Mouse (Mus musculus): ENCODE data around the gene Pde8b.
A peak's percentile ranks its signal among the peaks of the same experiment; 100 is the strongest.

Gene Pde8b

GRCm38 (mm10) chr13:95140460-95141079, 109.6 kb downstream of the Pde8b start:
- DNase-seq (ENCODE audit: low spot score in 2 of 2): no peak

DNA sequence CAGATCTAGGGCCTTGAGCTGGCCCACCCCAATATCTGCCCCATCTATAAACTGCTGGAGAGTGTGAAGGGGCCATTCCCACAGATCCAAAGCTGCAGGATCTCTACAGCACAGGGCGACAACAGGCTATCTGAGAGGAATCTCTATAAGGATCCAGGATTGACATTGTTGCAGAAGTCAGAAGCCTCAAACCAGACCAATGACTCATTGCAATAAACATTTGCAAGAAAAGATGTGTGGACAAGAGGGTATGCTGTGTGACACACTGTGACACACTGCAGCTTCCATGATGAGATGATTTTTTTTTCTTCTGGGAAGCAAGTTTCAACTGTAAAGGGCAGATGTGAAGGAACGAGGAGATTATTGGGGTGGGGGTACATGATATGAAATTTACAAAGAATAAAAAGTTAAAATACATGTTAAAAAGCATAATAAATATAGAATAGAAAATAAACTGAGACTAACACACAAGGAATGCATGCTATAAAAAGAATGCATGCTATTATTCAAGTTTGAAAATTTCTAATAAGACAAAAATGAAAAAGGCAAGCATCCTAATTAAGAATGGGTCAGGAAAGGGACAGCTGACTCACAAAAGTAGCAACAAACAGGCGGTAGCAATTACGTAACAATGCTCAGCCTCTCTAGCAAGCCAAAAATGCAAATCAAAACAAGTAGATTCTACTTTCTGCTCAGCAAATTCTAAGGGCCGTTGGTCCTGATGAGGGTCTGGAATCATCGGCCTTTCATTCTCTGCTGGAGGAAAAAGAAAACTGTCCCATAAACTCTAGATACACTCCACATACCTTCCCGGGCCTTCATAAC, 114.6 kb downstream of the Pde8b start:
- DNase-seq (ENCODE audit: low spot score in 2 of 2): no peak

DNA sequence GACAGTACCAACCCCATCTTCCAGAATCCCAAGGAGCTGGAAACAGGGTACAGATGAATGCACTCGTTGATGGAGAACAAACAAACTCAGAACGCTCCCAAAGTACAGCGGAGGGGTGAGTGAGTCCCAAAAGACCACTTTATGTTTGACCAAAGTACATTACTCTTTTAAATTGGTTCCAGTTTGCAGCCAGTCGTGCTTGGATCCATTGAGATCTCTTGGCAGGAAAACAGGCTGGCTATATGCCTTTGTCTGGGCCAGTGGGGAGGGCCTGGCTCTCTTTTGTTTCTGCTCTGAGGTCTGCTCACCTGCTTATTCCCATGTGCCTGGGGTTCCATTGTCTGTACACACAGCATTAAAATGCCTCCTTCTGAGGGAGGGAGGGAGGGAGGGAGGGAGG, 118.3 kb downstream of the Pde8b start:
- DNase-seq (ENCODE audit: low spot score in 2 of 2): no peak

- DNase-seq (ENCODE audit: low spot score in 2 of 2): no peak
Observed at GRCm38 (mm10) chr13:95131041-95131440, 119.1 kb downstream of the Pde8b start.

DNA sequence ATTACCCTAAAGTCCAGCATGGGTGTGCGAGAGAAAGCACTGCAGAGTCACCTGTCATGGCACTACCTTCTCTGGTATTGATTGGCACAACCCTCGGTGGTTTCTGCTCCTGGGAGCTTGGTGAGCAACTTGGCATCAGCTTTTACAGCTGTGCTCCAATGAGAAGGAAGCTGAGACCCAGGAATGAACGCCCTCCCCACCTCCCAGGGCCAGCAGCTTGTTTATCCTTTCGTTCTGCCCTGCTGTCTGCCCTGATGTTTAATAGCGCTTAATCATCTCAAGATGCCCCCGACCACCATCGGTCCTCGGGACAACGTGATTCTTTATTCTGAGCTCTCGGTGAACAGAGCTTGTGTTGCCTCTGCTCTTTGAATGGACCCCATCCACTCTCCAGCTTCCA, 122.8 kb downstream of the Pde8b start:
- DNase-seq (ENCODE audit: low spot score in 2 of 2): no peak

- DNase-seq (ENCODE audit: low spot score in 2 of 2): no peak
Observed at GRCm38 (mm10) chr13:95126801-95127200, 123.3 kb downstream of the Pde8b start.

GRCm38 (mm10) chr13:95125546-95126215, 124.5 kb downstream of the Pde8b start:
- DNase-seq (ENCODE audit: low spot score in 2 of 2): no peak

DNA sequence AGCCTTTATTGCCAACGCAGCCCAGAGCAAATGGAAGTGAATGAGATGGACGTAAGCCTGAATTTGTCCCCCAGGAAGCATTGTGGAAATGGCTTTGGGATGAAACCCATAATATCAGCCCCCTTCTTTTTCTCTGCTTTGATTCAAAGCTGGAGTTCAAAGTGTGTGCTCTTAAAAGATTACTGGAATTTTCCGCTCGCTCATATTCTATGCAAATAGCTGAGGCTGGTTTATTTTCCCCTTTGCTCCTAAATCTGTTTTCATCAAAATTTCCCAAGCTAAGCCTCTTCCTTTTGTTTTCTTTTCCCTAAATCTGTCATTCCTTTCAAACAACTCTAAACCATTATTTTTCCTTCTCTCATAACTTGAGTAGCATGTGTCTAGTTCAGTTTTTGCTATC, 129.6 kb downstream of the Pde8b start:
- no peak for DNase-seq (ENCODE audit: low spot score in 2 of 2)

DNA sequence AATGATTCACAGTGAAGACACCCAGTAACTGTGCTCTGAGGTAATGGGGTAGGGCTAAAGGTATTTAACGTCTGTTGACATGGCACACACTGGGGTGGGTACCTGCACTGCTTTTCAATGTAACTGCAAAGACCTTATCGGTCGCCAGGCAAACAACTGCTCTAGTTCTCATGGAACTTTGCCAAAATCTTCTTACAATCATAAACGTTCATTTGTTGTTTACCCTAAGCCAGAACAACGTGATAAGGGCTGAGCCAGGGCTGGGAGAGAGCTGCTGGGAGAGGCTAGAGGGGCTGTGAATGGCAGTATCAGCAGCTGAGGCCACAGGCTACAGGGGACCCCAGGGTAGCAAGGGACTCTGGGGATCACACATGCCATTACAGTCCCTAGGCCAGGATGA, 136.4 kb downstream of the Pde8b start:
- DNase-seq (ENCODE audit: low spot score in 2 of 2): no peak

- no peak for DNase-seq (ENCODE audit: low spot score in 2 of 2)
Observed at GRCm38 (mm10) chr13:95109555-95109954, 140.6 kb downstream of the Pde8b start.

GRCm38 (mm10) chr13:95108035-95108434, 142.1 kb downstream of the Pde8b start:
- no peak for DNase-seq (ENCODE audit: low spot score in 2 of 2)

DNA sequence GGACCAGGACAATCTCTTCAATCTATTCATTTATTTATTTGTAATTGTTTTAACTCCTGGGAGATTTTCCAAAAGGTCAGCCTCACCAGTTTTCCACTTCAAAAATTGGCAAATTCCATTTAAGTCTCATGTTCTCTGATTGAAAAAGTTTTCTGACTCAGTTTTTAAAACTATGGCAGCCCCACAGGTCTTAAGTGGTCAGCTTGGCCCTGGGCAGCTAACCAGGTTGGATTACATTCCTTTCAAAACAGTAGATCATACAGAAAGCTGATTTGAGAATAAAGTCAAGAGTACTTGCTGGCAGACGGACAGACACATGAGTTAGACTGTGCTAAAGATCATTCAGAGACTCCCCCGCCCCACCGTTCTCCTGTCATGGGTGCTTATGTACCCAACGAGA, 145.3 kb downstream of the Pde8b start:
- DNase-seq (ENCODE audit: low spot score in 2 of 2): no peak

DNA sequence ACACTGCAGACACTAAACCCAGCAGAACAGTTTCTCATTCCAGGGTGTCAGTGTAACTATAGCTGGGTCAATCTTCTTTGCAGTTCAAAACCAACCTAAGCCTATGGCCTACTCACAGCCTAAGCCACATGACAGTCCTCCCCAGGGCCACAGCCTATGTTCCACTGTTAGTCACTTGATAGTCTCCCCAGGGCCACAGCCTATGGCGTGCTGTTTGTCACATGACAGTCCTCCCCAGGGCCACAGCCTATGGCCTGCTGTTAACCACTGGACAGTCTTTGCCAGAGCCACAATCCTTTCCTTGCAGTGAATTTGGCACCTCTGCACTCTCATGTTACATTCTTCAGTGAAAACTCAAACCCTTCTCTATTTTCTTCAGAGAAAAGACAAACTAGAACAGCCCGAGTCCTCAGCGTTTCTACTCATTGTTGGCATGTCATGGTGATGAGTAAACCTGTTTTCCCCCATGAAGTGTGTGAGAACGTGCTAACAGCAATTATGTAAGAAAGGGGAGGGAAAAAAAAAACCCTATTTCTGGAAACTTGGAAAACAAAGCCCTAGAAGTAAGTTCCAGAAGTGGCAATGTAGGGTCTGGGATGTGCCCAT, 147.0 kb downstream of the Pde8b start:
- no peak for DNase-seq (ENCODE audit: low spot score in 2 of 2)

DNA sequence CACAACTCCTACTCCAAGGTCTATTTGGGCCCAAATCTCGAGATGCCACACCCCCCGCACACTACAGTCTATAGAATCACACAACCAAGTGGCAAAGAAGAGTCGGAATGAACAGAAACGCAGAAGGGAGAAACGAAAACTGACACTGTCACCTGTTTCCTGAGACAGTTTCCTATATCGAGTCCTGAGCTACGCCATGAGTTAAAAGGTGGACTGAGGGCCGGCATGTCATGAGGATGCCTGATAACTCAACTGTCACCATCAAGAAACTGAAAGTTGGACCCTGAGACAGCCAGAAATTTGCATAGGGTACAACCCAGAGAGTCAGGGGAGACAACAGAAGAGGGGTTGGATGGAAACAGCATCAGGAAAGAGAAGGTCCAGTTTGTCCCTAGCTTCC, 148.8 kb downstream of the Pde8b start:
- DNase-seq (ENCODE audit: low spot score in 2 of 2): no peak

DNA sequence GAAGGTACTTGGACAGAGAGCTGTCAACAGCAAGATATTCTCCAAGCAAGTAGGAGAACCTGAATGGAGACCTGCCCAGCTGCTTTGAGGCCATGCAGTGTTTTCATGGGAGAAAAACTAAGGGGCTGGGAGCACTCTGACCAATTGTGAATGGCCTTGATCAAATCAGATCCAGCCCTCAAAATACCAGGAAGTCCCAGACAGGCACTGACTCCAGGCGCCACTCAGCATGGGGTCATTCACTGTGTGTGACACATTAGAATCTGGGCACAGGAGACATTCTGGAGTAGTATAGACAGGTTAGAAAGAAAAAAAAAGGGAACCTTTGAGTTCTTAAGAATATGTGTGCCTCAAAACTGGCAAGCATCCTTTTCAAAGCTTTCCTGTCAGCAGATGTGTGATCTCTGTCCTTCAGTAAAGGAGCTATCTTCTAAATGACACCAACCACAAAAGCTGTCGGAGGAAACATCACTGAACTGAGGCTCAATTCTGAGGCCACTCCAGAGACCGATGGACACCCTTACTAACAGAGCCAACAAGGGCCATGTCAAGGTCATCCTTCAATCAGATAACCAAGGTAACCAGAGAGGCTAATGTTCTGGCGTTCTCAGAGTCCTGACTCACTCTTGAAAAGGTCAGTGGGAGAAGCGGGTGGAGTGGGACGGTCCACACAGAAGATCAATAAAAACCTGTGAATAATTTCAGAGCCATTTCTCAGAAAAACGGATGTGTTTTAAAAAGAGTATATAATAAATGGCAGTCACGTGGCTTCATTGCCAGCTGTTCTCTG, 151.0 kb downstream of the Pde8b start:
- no peak for DNase-seq (ENCODE audit: low spot score in 2 of 2)

- DNase-seq (ENCODE audit: low spot score in 2 of 2): no peak
Observed at GRCm38 (mm10) chr13:95096646-95097045, 153.5 kb downstream of the Pde8b start.

DNA sequence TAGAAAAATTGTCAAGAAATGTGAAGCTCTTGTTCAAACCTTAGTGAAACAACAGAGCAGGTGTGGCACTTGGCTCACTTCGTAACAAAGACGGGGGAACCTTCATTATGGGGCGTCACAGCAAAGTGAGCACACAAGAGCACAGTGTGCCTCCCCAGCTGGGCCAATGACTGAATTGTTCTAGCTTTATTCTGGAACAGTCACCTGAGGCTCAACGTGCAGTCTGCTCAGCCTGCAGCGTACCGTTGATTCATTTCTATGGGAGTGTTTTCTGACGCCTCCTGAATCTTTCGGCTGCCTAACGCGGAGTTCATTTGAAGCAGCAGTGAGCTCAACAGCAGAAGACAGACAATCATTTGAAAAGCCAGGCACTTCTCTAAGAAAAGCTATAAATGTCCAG, 154.3 kb downstream of the Pde8b start:
- no peak for DNase-seq (ENCODE audit: low spot score in 2 of 2)

- no peak for DNase-seq (ENCODE audit: low spot score in 2 of 2)
Observed at GRCm38 (mm10) chr13:95091546-95092445, 158.3 kb downstream of the Pde8b start.

- DNase-seq (ENCODE audit: low spot score in 2 of 2): peak; percentile 61 to 80
Observed at GRCm38 (mm10) chr13:95087358-95087787, 162.8 kb downstream of the Pde8b start.

DNA sequence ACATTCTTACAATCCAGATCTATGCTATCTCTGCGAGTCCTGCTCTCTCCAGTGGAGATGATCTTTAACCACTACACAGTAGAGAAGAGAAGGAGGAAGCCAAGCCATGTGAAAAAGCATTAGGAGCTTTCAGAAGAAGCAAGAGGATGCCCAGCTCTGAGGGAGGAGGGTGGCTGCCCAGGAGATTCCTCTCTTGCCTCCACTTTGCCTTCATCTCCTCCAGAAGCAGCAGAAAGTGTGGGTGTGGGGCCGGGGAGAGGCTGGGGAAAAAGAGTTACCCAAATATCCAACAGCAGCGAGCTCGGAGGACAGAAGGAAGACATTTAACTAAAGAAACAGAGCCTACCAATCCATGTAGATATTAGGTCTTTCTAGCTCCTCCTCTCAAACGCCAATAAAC, 164.1 kb downstream of the Pde8b start:
- DNase-seq (ENCODE audit: low spot score in 2 of 2): no peak

- DNase-seq (ENCODE audit: low spot score in 2 of 2): no peak
Observed at GRCm38 (mm10) chr13:95082611-95083010, 167.5 kb downstream of the Pde8b start.

Measured in heart, adult 9 months (tissue).